Mouse (Mus musculus): Measurements from ENCODE around the gene Dnah9.

Gene Dnah9

GRCm38 (mm10) chr11:65918480-65919236, 249.7 kb downstream of the Dnah9 start:
- DNase-seq (ENCODE audit: low spot score), result peak; percentile 17

- no peak for DNase-seq (ENCODE audit: low spot score)
Measured at GRCm38 (mm10) chr11:65909195-65909594, 259.2 kb downstream of the Dnah9 start.

GRCm38 (mm10) chr11:65905487-65905886, 262.9 kb downstream of the Dnah9 start:
- peak; percentile 16 for DNase-seq (ENCODE audit: low spot score)

DNA sequence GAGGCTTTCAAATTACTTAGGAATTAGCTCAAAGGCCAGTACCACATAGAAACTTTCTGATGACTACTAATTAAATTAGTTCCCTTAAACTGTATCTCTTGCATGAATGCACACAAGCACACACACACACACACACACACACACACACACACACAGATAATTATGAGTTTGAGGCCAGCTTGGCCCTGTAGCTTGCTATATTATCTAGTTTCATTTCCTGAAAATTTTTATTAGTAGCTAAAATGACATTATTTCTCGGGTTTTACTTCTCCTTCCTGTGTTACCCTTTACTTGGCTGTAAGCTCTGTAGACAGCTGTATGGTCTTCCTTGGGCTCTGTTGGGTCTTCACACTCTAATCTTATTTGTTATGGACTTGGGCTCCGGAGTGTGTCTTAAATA, 264.4 kb downstream of the Dnah9 start:
- no peak for DNase-seq (ENCODE audit: low spot score)

- DNase-seq (ENCODE audit: low spot score), result no peak
Measured at GRCm38 (mm10) chr11:65881465-65881864, 286.9 kb downstream of the Dnah9 start.

DNA sequence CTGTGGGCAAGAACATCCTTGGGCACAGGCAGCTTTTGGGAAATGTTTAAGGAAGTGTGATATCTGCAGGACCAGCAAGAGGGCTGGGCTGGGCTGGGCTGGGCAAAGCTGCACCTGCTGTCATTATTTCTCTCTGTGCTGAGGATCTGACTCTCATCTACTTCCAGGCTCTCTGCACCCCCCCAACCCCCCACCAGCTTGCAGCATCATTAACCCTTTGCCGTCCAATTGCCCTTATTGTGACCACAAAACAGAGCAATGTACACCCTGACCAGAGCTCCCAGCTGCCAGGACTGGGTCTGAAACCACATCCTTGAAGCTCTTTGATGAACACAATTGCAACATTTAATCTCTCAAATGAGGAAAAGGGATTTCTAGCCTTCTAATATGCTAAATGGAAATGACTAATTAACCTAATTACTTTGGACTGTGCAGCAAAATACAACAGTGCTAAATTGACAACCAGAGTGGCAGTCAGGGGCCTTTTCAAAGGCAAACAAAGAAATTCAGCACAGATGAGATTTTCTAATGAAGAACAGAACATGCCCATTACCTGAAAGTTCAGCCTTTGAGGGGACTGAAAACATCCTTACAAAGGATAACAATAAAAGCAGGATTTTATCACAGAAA, 291.1 kb downstream of the Dnah9 start:
- DNase-seq (ENCODE audit: low spot score), result no peak

DNA sequence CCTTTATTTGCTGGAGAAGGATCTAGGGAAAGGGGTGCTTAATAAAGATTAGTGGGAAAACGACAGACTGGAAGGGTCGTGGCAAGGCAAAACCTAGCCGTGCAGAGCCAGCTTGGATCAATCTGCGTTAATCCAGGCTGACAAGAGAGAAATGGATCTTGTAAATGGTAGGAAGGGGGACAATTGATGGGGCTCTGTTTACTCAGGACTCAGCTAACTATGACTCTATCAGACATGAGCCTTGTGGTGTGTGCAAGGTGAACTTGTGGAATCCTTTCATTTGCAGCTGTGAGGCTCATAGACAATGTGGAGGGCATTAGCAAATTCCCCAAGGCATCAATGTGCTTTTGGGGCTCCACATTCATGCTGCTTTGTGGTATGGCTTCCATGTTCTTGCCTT, 306.9 kb downstream of the Dnah9 start:
- peak; percentile 20 for DNase-seq (ENCODE audit: low spot score)

GRCm38 (mm10) chr11:65852066-65852465, 316.3 kb downstream of the Dnah9 start:
- peak; percentile 57 for DNase-seq (ENCODE audit: low spot score)

GRCm38 (mm10) chr11:65846446-65846845, 321.9 kb downstream of the Dnah9 start:
- no peak for DNase-seq (ENCODE audit: low spot score)

- no peak for DNase-seq (ENCODE audit: low spot score)
Measured at GRCm38 (mm10) chr11:65838999-65839398, 329.4 kb downstream of the Dnah9 start.

GRCm38 (mm10) chr11:65824556-65824955, 343.8 kb downstream of the Dnah9 start:
- no peak for DNase-seq (ENCODE audit: low spot score)

DNA sequence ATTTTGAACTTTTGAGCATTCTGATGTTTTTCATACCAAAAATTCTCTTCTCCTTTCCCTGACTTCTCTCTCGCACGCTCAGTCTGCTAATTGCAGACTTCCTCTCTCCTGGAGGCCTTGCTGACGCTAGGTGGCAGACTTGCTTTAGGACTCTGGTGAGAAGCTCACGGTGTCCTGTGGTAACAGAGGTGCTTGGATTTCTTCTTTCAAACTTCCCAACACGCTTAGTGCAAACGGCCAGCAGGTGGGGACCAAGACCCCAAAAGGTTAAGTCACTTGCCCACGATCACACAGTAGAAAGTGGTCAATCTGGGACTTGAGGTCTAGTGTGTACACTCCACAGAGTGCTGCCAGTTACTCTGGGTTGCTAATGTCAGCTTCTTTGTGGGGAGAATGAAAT, 347.5 kb downstream of the Dnah9 start:
- DNase-seq (ENCODE audit: low spot score), result peak; percentile 91

- DNase-seq (ENCODE audit: low spot score), result peak; percentile 57
Measured at GRCm38 (mm10) chr11:65820280-65820679, 348.1 kb downstream of the Dnah9 start.

DNA sequence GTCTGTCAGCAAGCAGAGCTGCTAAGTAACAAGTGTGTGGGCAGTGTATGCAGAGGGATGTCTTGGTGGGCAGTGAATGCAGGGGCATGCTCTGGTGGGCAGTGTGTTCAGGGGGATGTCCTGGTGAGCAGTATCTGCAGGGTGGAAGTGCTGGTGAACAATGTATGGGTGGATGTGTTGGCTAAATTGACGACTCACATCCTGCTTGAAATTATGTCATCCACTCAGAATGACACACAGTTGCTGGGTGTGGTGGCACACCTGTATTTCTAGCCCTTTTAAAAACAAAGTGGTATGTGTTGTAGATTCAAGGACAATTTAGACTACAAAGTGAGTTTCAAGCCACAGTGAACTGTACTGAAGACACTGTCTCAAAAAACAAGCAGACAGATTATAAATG, 350.2 kb downstream of the Dnah9 start:
- DNase-seq (ENCODE audit: low spot score), result no peak

- no peak for DNase-seq (ENCODE audit: low spot score)
Measured at GRCm38 (mm10) chr11:65816237-65816636, 352.1 kb downstream of the Dnah9 start.

- DNase-seq (ENCODE audit: low spot score), result no peak
Measured at GRCm38 (mm10) chr11:65814381-65814780, 354.0 kb downstream of the Dnah9 start.

DNA sequence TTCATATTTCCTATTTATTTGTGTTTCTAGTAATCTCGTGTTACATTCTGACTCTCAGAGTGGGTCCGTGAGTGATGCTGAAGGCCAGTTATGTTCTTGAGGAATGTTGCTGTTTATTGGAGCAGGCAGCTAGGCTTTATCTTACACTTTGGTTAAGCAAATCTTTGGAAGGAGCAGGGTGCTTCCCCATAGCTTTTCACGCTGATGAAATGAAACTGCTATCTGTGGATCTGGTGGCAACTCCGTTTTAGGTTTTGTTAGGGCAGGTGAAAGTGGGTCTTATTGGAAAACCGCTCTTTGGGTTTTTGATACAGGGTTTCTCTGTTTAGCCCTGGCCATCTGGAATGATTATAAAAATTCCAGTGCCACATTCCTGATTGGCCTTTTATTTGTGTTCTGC, 356.3 kb downstream of the Dnah9 start:
- no peak for DNase-seq (ENCODE audit: low spot score)

- no peak for DNase-seq (ENCODE audit: low spot score)
Measured at GRCm38 (mm10) chr11:65807601-65808000, 360.8 kb downstream of the Dnah9 start.

- DNase-seq (ENCODE audit: low spot score), result peak; percentile 91
Measured at GRCm38 (mm10) chr11:65806909-65807504, 361.3 kb downstream of the Dnah9 start, which contains the start of gene Zkscan6. Gene Zkscan6 (plus strand): TSS chr11:65807175.

- peak; percentile 28 for DNase-seq (ENCODE audit: low spot score)
Measured at GRCm38 (mm10) chr11:65806321-65806904, 361.9 kb downstream of the Dnah9 start.

GRCm38 (mm10) chr11:65801899-65802298, 366.5 kb downstream of the Dnah9 start:
- DNase-seq (ENCODE audit: low spot score), result no peak

GRCm38 (mm10) chr11:65795896-65796295, 372.5 kb downstream of the Dnah9 start:
- DNase-seq (ENCODE audit: low spot score), result no peak
